Mouse (Mus musculus) thymus, postnatal 4 days (tissue): ENCODE results near the gene Angptl4.
"Not testable (repeated sequence)": the region's sequence is repeated elsewhere in the genome, so short reads cannot be mapped to it uniquely, and the experiment has no call there.

Source experiments
- DNase-seq: peaks from one replicate; pipeline ENCODE4 v3.0.0; 2021

The Angptl4 gene

DNA sequence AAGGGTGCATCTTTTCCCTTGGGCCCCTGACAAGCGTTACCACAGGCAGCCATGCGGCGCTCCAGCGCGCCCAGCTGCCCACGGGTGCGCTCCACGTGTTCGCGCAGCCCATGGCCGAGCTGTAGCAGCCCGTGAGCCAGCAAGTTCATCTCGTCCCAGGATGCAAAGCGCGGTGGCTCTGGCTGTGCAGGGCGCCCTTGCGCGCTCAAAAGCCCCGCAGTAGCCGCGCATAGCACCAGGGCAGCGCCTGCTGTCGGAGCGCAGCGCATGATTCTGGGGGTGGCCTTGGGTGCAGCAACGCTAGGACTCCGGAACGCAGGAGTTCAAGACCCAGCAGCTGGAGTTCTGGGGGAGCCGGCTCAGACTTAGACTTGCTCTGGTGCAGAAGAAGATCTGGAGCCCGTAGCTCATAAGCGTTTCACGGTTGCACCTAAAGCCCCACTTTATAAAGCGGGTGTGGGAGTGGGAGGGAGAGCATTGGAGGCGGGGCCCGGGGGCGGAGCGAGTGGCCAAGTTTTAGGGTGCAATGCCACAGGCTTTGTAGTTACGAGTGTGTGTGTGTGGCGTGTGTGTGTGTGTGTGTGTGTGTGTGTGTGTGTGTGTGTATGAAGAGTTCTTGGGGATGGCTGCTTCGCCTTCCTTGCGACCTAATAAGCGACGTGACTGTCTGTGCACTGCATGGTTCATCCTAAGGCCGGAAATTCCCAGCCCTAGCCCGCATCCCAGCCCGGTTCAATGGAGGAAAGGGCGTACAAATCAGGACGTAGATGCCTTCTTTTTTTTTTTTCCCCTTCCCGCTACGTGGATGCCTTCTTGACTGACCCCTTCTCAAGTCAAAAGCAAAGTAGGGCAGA, at the start of gene Angptl4:
Gene Angptl4, minus strand, starts transcription at position 707 of the 854 bp plus-strand sequence.
- DNase-seq, result peak; percentile 85

DNA sequence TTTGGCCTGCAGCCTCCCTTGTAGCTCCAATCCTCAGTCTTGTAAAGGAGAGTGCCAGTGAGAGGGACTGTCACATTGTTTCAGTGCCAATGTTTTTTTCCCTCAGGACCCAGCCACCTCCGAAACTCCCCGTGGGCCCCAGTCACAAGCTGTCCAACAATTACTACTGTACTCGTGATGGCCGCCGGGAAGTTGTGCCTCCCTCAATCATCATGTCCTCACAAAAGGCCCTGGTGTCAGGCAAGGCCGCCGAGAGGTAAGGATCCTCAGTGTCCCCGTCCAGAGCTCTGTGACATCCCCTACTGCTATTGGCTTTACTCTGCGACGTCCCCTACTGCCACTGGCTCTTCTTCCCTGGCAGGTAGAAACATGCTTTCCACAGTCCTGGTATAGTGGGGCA, 47.9 kb upstream of the Angptl4 start:
- no peak for DNase-seq

DNA sequence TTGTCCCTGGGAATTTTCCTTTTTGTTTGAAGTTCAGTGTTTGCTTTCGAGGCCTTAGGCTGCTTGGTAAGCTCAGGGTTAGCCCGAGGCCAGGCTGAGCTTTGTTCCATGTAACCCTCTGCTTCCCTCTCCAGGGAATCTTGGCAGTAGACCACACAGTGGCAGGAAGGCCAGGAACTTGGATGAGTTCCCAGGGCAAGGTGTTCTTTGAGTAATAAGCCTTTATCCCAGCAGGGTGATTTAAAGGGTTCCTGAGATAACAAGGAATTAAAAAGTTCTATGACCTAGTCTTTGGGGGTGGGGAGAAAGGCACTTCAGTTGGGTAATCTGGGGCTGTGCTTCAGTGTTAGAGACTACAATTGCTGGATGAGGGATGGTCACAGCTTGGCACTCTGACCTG, 47.3 kb upstream of the Angptl4 start:
- no peak for DNase-seq

DNA sequence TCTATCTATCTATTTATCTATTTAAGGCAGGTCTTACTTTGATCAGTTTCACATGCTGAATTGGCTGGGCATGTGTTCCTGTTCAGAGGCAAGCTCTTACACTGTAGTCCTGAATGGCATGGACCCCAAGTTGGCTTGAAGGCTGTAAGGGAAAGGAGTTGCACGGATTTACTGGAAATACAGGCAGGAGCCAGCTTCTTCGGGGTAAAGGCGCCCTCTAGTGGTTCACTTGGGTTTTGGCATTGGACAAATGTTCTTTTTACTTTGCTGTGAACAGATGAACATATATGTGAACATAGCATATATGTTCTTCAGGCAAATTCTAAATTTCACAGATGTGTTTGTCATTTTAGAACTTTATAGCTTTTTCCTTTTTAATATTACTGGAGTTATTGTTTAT, 45.2 kb upstream of the Angptl4 start:
- peak; percentile 76 for DNase-seq

DNA sequence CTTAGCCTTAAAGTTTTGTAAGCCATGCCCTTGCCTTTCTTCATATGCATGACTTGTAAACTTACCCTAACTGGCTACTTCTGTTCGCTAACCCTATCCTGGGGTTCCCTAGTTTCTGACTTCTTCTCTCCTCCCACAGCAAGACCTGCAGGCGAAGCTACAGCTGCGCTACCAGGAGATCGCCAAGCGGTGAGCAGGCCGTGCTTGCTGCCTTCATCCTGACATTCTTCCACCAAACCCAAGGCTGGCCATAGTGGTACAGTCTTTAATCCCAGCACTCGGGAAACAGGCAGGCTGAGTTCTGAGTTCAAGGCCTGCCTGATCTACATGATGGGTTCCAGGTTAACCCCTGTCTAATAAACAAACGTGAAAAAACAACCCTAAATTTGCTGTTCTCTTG, 43.8 kb upstream of the Angptl4 start:
- no peak for DNase-seq

DNA sequence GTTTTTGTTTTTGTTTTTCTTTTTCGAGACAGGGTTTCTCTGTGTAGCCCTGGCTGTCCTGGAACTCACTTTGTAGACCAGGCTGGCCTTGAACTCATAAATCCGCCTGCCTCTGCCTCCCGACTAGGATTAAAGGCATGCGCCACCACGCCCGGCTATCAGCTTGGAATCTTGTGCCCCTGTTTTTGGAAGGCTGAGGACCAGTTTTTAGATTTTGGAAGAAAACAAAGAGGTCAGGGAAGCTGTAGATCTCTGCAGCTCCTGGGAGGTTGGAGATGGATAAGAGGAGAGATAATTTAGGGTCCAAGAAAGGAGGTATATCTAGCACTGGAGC, 43.3 kb upstream of the Angptl4 start:
- not testable (repeated sequence) for DNase-seq

DNA sequence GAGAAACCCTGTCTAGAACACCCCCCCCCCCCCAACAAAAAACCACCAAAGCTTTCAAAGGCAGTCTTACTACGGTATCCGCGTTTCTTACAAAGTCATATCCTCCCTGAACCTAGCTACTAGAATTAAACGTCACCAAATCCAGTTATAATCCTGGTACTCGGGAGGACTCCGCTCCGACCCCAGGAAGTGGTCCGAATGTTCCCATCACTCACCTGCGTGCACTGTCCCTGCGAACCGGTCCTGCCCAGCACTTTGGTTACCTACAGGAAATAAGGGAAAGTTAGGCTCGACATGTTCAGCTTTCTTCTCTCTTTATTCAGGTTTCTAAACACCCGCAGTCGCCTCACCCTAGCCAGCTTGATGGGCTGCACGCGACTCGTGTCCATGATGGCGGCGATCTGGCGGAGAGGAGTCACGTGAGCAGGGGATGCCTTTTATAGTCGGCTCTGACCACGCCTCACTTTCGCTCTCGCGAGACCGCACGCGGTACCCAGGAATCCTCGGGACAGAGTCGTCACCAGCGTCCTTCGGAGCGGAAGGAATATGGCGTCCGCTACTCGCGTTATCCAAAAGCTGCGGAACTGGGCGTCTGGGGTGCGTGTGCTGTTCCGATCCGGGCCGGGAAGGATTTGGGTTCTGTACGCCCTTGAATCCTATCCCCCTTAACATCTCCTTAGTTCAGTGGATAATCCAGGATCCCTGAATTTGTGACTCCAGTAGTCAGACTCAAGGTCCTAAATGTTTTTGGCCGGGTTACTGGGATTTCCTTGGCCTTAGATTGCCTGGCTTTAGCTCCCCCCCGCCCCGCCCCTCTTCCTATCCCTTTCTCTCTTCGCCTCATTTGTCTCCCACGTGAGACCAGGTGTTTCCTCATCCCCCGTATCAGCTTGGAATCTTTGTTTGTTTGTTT, 42.7 kb upstream of the Angptl4 start, which contains the start of the genes Rps28 and Ndufa7:
Gene Rps28, minus strand, starts transcription at position 479 of the 913 bp plus-strand sequence.
Gene Ndufa7, plus strand, starts transcription at position 489 of the 913 bp plus-strand sequence.
- DNase-seq, result peak; percentile 97

DNA sequence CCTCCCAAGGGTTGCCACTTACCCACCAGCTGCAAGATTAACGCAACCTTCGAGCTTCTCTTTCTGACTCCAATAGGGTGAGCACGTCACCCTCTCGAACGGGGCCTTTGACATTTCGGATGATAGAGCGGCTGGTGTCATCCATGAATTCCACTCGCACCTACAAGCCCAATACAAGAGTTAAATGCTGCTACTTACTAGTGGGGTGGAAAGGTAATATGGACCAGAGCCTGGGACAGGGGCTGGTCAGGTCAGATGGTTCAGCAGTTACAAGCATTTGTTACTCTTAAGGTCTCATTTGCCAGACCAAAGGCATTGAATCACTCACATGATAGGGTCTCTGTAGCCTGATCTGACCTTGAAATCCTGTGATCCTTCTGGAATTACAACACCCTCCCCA, 41.5 kb upstream of the Angptl4 start:
- not testable (repeated sequence) for DNase-seq

DNA sequence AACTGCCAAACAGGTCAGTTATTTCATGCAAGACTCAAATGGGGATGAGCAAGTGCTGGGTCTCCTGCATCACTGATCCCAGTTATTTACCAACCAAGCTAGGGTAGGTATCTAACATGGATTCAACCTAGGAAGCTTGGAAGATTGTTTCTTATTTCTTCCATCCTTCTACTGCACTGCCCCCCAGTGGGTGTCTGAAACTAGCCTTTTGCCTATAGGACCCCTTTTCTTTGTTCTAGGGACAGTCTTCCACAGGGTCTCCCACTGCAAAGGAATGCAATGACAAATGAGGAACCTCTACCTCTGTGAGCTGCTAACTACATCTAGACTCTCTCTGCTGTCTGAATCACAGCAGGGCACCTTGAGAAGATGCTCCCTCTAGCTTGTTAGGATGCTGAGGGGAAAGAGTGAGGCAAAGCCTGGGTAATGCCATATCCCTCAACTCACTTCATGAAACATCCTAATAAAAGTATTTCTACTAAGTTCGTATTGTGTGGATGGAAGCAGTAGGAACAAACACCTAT, 40.9 kb upstream of the Angptl4 start:
- no peak for DNase-seq

DNA sequence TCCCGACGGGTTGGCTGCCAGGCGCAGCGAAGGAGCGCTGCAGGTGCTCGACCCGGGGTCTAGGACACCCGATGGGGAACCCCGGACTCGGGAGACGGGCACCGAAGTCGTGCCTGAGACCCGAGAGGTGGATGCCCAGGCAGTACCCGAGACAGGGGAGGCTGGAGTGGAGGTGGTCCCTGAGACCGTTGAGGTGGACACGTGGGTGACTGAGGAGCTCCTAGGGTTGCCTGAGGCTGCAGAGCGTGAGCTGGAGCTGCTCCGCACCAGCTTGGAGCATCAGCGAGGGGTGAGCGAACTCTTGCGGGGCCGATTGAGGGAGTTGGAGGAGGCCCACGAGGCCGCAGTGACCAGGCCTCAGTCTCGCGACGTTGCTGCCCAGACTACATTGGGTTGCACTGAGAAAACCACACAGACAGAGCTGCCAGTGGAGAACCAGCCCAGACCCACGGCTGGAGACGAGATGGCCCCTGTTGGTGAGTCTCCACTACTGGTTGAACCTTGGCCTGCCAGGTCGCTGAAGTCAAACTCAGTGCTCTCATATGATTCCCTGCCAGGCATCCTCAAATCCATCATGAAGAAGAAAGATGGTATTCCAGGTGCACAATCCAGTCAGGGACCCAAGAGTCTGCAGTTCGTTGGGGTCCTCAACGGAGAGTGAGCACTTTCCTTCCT, 36.5 kb upstream of the Angptl4 start:
- no peak for DNase-seq

DNA sequence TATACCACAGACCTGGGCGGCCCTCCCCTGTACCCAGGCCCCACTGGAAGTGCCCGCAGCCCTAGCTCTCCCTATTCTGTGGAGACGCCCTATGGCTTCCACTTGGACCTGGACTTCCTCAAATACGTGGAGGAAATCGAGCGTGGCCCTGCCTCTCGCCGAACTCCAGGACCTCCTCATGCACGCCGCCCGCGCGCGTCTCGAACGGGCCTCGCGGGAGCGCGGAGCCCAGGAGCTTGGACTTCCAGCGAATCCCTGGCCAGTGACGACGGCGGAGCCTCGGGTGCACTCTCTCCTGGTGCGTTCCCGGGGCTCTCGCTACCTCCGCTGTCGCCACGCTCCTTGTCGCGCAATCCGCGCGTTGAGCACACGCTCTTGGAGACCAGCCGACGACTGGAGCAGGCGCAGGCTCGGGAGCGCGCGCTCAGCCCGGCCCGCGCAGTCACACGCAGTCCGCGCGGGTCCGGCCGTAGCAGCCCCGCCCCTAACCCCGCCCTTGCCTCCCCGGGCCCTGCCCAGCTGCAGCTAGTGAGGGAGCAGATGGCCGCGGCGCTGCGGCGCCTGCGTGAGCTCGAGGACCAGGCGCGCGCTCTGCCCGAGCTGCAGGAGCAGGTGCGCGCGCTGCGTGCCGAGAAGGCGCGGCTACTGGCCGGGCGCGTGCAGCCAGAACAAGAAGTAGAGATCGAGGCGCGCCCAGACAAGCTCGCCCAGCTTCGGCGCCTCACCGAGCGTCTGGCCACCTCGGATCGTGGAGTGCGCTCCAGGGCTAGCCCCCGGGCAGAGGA, 35.7 kb upstream of the Angptl4 start:
- DNase-seq, result peak; percentile 85

DNA sequence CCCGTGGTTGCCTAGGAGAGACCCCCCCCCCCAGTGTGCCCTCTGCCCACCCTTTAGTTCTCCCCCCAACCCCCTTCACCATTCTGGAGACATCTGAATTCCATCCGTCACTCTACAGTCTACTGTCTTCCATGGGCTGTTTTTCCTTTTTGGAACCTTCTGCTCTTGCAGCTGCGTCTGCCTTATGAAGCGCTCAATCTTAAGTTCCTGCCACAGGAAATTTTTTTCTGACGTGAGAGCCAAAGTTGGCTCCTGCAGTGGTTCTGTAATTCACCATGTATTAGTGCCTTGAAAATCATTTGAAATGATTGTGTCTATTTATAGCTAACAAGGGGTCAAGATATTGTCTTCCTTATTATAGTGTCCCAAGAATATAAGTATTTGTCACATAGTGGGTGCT, 35.0 kb upstream of the Angptl4 start:
- no peak for DNase-seq

DNA sequence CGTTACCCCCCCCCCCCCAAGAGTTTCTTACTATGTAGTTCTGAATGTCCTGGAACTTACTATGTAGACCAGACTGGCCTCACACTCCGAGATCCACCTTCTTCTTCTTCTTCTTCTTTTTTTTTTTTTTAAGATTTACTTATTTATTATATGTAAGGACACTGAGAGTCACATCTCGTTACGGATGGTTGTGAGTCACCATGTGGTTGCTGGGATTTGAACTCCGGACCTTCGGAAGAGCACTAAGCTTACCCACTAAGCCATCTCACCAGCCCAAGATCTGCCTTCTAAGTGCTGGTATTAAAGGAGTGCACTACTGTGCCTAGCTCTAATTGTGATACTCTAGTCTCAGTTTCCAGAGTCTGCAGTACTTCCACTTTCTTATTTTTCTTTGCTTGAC, 33.8 kb upstream of the Angptl4 start:
- no peak for DNase-seq

DNA sequence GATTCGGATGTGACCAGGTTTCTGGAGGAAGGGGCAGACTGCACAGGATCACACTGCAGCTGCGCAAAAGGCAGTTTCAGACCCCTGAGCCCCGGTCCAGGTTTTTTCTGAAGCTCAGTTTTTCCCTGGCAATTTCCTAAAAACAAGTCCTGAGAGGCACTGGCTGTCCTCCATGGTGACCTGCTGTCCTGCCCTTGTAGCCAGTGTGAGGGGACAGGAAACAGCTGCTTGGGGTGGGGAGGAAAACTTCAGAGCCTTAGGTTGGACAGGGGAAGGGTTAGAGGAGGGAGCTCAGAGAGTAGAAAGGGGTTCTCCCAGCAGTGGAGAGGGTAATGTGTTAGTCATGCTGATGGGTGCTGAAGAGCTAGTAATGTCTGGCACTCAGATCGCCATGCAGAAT, 31.4 kb upstream of the Angptl4 start:
- no peak for DNase-seq

DNA sequence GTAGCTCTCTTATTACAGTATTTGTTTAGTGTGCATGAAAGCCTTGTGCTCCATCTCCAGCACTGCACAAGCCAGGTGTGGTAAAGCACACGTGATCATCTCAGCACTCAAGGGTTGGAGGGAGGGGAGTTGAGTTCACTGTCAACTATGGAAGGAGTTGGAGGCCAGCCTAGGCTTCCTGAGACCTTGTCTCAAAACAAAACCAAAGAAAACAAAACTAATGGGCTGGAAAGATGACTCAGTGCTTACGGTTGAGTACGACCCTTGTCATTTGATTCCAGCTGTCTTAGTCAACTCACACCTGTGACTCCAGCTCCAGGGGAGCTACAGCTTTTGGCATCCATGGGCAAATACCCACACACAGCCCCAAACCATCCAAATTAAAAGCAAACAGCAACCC, 30.8 kb upstream of the Angptl4 start:
- no peak for DNase-seq

DNA sequence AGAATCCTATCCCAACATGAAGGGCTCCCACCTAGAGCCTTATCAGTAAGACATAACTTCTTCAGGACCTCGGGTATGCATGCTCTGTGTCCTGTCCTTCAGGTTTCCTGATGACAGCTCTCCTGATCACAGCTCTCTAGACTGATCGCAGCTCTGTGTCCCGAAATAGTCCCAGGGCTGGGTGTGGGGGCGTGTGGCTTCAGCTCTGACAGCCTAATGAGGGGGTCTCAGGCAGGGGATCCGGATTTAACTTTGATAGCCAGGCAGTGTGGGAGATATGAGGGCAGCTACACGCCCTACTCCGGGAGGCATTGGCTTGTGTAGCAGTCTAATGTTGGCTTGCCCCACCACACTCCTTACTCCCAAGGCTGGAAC, 29.5 kb upstream of the Angptl4 start:
- no peak for DNase-seq

DNA sequence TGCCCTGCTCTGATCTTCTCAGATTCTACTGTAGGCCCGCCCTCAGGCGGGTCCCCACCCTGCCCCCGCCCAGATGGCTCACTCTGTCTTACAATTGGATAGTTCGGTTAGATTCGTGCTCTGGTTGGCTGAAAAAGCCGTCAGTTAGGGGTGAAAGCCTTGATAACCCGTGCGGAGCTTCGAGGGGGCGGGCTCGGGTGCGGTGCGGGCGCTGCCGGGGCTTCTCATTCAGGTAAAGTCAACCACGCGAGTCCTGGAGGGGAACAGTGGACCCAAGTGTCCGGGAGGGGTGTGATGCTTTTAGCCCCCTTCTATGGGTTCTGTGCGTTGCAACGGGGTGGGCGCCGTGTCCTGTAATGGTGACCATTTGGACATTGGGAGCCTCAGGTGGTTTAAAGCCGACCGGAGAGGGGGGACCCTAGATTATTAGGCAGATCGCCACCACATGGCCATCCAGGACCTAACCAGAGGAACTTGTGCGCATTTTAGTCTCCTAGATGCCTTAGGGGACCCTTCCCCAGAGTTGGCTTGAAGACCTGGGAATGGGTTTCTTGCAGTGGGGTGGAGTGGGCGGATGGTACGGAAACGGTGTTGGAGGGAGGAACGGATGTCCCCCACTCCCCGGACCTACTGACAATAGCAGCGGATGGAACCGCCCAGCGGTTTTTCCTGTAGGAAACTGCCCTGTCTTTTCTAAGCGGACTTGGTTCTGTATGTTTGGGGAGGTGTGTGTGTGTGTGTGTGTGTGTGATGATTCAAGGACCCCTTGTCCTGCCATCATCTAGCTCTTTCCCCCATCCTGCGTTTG, 28.9 kb upstream of the Angptl4 start, which contains the start of gene Kank3:
Gene Kank3, plus strand, starts transcription at position 186 of the 808 bp plus-strand sequence.
- peak; percentile 92 for DNase-seq

DNA sequence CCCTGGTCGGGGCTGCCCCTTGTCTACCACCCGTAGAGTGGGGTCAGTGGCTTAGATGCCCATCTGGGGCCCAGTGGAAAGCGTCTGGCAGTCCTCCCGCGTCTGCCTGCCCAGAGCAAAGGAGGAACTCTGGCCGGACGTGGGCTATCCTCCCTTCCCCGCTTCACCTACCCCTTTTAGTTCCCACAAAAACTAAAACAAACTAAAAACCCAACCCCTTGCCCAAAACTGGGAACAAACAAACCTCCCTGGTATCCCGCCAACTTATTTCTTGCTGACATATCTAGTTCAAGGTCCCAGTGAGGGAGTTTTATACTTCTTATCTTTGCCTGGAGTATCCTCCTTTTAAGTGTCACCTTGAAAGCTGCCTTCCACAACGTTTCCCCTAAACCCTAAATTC, 26.6 kb upstream of the Angptl4 start:
- no peak for DNase-seq

DNA sequence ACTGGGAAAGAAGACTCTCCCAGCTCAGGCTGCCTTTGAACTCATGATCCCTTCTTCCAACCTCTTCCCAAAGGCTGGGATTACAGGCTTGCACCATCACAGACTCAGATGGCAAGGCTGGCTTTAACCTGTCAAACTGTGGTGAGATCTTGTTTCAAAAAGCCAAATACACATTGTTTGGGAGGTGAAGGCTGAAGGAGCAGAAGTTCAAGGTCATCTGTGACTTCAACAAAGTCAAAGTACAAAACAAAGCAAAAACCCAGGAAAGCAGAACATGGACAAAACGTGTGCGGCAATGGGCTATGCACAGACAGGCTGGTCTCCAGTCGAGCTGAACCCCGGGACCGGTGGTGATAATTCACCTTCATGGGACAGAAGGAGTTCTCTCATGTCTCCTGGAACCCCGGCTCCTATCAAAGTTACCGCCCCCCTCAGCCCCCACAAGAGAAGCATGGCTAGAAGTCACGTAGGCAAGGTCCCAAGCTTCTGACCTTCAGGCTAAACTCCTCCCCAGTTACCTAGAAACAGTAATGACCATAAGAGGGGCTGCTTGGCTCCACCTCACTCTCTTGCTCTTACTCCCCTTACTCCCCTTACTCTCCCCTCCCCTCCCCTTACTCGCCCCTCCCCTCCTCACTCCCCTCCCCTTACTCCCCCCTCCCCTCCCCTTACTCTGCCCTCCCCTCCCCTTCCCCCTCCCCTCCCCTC, 25.7 kb upstream of the Angptl4 start:
- DNase-seq, result no peak

DNA sequence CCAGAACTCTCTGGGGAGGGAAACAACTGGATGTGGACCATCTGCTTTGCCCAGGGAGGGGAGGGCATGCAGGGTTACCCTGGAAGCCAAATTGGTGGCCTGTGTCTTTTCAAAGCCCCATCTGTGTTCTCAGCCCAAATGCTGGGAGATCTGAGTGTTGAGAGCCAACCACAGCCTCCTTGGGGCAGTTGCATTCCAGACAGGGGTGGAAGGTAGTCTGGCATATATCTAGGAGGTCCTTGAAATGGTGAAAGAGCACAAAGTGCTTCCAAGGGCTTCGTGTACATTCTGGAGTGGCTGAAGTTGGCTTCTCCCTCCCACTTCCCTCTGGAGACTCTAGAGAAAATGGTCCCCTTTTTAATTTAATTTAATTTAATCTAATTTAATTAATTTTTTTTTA, 23.1 kb upstream of the Angptl4 start:
- no peak for DNase-seq

DNA sequence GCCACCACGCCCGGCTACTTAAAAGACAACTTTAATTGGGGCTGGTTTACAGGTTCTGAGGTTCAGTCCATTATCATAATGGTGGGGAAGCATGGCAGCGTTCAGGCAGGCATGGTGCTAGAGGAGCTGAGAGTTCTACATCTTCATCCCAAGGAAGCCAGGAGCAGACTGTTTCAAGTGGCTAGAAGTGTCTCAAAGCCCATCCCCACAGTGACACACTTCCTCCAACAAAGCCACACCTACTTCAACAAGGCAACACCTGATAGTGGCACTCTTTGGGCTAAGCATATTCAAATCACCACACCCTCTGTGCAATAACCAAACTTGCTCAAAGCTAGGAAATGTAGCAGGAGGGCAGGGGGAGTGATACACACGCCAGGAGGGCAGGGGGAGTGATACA, 22.6 kb upstream of the Angptl4 start:
- no peak for DNase-seq
